Mouse (Mus musculus) heart, embryonic 12.5 days (tissue): ENCODE data around the gene Sorbs1. TPM values are rescaled to one million over a fixed set of nuclear protein-coding genes. Genes with fewer than 3 reads are reported as not detected.

Experiments used
- ATAC-seq: fragments of 200-750 bp; cut with Nextera tagmentation; 2 replicates; pipeline ENCODE4 v1.8.0; 2017; ENCODE audit warnings: moderate TSS enrichment, moderate library complexity; ENCODE audit not compliant: insufficient number of reproducible peaks, low FRiP score
- H3K27ac ChIP-seq: fragments of 300-500 bp; sonication (generic); 2 replicates; pipeline ENCODE4 v1.5.1; 2016; ENCODE audit warnings: mild to moderate bottlenecking, moderate library complexity; ENCODE audit not compliant: poor library complexity, severe bottlenecking
- H3K27me3 ChIP-seq: fragments of 300-500 bp; sonication (generic); replicated peaks from 2 replicates; pipeline ENCODE4 v1.6.1; 2016; ENCODE audit warnings: mild to moderate bottlenecking, moderate library complexity
- H3K36me3 ChIP-seq: fragments of 300-500 bp; sonication (generic); 2 replicates; pipeline ENCODE4 v1.6.1; 2016; ENCODE audit warnings: mild to moderate bottlenecking, moderate library complexity
- H3K4me1 ChIP-seq: fragments of 300-500 bp; sonication (generic); replicated peaks from 2 replicates; pipeline ENCODE4 v1.6.1; 2016; ENCODE audit warnings: mild to moderate bottlenecking
- H3K4me2 ChIP-seq: fragments of 300-500 bp; sonication (generic); 2 replicates; pipeline ENCODE4 v1.6.1; 2016; ENCODE audit warnings: mild to moderate bottlenecking, moderate library complexity
- H3K4me3 ChIP-seq: fragments of 300-500 bp; sonication (generic); 2 replicates; pipeline ENCODE4 v1.5.1; 2016; ENCODE audit warnings: mild to moderate bottlenecking
- H3K9ac ChIP-seq: fragments of 300-500 bp; sonication (generic); 2 replicates; pipeline ENCODE4 v1.6.1; 2016; ENCODE audit warnings: mild to moderate bottlenecking, moderate library complexity
- H3K9me3 ChIP-seq: fragments of 300-500 bp; sonication (generic); replicated peaks from 2 replicates; pipeline ENCODE4 v1.6.1; 2016; ENCODE audit warnings: mild to moderate bottlenecking, moderate library complexity
- WGBS: fragments of 180-500 bp; shearing (Covaris S2); methylation state at CpG from one replicate; pipeline ENCODE4 v1.1.7; 2016; 5-methylcytosine and 5-hydroxymethylcytosine counted together
- polyA plus RNA-seq: library from polyadenylated mRNA; unstranded; fragments of >200 nt; fragmentation: Nextera tagmentation; extraction: Ambion mirVana; gene quantifications from 2 replicates; pipeline ENCODE4 v1.2.1, GENCODE M21; 2016

The Sorbs1 gene
- polyA plus RNA-seq, 1 experiment from 2014 or later: 86.6 TPM

DNA sequence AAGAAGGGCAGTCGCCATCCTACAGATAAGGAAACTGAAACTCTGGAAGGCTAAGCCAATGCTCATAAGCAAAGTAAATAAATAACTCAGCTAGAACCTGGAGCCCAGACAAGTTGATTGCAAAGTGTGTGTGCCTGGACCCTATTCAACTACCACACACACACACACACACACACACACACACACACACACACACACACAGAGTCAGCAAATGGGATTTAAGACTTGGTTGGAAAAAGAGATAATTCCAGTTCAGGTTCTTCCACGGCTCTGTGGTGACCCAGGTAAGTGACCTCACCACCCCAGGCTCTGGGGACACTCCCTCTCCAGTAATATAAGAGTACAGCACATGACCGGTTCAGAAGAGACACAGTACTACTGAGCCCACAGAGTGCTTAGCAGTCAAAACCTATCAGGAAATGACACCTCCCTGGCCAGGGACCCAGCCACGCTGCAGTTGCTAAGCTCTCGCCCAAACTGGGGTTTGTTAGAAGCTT, 36.1 kb downstream of the Sorbs1 start:
- Histone ChIP-seq H3K9me3 (no peaks in the 10 kb centered on the region), H3K27me3 (no peaks in the 10 kb centered on the region), H3K9ac (no peak overlapping the region), H3K4me2 (no peak overlapping the region), H3K27ac (peak overlapping the region; percentile 42), H3K4me1 (peaks cover 68% of the 10 kb centered on the region), H3K4me3 (no peak overlapping the region), H3K36me3 (no peaks in the 10 kb centered on the region)
- ATAC-seq: peak; percentile 66; the same call in 1 of the 2 replicates
- 20% methylated on average over 5 of the region's 5 CpGs for WGBS

DNA sequence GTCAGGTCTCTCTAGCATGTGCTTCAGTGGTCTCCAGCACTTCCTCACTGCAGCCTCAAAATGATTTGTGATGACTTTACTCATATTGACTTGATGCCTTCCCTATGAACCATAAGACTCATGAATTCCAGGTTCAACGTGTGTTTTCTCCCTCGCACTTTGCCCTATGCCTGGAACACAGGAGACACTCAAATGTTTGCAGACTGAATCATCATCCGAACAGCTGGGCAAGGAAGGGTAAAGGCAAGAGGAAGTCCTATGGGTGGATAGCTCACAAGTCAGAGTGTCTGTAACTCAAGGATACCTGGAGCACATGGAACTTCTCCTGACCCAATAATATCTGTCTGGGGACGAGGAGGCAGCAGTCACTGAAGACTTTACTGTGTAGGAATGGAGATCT, 37.1 kb downstream of the Sorbs1 start:
- H3K4me2 ChIP-seq: no peak overlapping the region
- no peaks in the 10 kb centered on the region for H3K27me3 ChIP-seq
- no peaks in the 10 kb centered on the region for H3K9me3 ChIP-seq
- no peak overlapping the region for H3K9ac ChIP-seq
- H3K4me1 ChIP-seq: peaks cover 71% of the 10 kb centered on the region
- H3K27ac ChIP-seq: no peak overlapping the region
- H3K4me3 ChIP-seq: no peak overlapping the region
- no peaks in the 10 kb centered on the region for H3K36me3 ChIP-seq
- WGBS: 81% methylated on average over 4 of the region's 4 CpGs
- ATAC-seq: no peak

DNA sequence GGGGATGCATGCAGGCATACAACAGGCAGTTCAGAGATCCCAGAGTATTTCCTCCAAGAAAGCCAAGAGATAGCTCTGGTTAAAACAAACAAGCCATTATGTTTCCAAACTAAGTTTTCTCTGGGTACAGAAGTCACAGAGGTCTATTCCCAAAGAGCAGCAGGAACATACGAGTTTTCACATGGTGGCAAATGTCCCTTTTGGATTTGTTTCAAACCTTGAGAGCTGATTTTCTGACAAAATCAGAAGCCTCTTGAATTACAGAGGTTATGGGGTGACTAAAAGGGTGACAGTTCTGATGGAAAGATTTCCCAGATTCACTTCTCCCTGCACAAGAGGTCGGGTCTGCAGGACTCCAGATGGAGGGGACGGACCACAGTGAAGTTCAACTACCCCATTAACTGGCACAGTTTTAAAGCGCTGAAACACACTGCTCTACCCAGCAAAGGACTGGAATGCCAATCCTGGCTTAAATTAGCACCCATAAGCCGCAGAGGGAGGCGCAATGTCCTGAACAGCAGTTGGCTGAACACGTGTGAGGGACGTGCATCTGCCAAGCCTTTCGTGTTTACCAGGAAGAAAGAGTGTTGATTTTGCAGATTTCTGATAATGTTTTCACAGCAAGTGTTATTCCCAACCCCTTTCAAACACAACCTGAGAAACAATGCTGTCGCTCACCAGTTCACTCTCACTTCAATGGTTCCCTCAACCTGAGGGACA, 41.9 kb downstream of the Sorbs1 start:
- H3K27ac ChIP-seq: peak overlapping the region; percentile 63
- H3K36me3 ChIP-seq: no peaks in the 10 kb centered on the region
- no peaks in the 10 kb centered on the region for H3K9me3 ChIP-seq
- peaks cover 52% of the 10 kb centered on the region for H3K4me1 ChIP-seq
- no peak for ATAC-seq
- 48% methylated on average over 10 of the region's 10 CpGs for WGBS
- no peaks in the 10 kb centered on the region for H3K27me3 ChIP-seq
- no peak overlapping the region for H3K4me2 ChIP-seq
- H3K9ac ChIP-seq: peak overlapping the region; percentile 29; the same call in 1 of the 2 replicates
- no peak overlapping the region for H3K4me3 ChIP-seq

DNA sequence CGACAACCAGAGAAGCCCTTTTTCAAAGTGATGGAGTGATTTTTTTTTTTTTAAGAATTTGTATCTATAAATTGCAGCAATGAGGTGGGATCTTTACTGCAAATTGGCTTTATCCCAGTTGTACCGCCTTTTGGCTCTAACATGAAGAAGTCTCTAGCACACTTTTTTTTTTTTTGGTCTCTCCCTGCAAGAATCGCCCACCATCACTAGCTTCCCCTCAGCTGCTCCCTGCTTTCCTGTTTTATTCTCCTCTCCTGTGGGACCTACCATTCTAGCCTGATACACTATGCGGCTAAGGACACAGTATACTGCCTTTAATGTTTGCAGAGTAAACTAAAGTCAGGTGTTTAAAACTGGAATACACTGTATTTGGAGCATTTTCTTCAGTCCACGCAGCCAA, 43.8 kb downstream of the Sorbs1 start:
- Histone ChIP-seq H3K27me3 (no peaks in the 10 kb centered on the region), H3K4me2 (no peak overlapping the region), H3K9ac (no peak overlapping the region), H3K4me1 (peaks cover 48% of the 10 kb centered on the region), H3K27ac (no peak overlapping the region), H3K9me3 (no peaks in the 10 kb centered on the region), H3K36me3 (no peaks in the 10 kb centered on the region), H3K4me3 (no peak overlapping the region)
- no peak for ATAC-seq
- WGBS: 91% methylated on average over 5 of the region's 5 CpGs

DNA sequence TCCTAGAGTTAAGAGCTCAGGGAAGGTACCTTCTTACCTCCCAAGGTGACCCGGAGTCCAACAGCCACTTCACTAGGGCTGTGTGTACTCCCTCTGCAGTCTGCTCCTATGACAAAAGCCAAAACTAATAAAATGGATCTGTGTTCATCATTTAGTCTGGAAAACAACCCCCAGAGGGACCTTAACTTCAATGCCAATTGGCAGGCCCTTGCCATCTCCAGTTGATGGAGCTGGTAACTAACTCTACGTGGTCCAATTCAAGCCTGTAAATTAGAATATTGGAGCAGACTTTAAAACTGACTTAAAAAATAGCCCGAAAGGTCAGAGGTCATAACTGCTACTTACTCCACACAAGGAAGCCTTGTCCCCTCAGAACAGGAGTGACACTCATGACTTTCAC, 45.3 kb downstream of the Sorbs1 start:
- Histone ChIP-seq H3K4me1 (peaks cover 51% of the 10 kb centered on the region), H3K27ac (peak overlapping the region; percentile 81), H3K9ac (no peak overlapping the region), H3K36me3 (no peaks in the 10 kb centered on the region), H3K4me2 (peak overlapping the region; percentile 39), H3K9me3 (no peaks in the 10 kb centered on the region), H3K27me3 (no peaks in the 10 kb centered on the region), H3K4me3 (no peak overlapping the region)
- ATAC-seq: no peak; the same call in 1 of the 2 replicates
- WGBS: 73% methylated on average over 3 of the region's 3 CpGs

DNA sequence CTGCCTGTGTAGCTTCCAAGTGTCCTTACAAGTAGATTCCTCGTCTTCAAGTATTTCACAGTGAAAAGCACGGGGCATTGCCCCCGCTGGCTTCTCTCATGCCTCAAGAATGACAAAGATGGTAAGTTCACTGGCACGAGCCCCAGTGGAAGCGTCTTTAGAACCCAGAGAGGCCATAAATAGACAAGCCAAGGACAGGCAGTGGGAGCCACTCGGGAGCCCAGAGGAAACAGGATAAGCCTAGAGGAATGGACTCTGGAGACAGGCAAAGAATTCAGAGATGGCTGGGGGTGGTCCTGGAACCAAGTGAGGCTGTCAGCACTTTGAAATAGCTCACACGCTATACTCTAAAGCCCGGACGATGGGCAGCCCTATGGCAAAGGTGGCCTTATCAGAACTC, 45.8 kb downstream of the Sorbs1 start:
- no peaks in the 10 kb centered on the region for H3K27me3 ChIP-seq
- ATAC-seq: peak; percentile 75
- WGBS: 16% methylated on average over 9 of the region's 9 CpGs
- H3K9ac ChIP-seq: no peak overlapping the region
- peak overlapping the region; percentile 39 for H3K4me2 ChIP-seq
- H3K27ac ChIP-seq: peak overlapping the region; percentile 81
- H3K36me3 ChIP-seq: no peaks in the 10 kb centered on the region
- peaks cover 52% of the 10 kb centered on the region for H3K4me1 ChIP-seq
- H3K9me3 ChIP-seq: no peaks in the 10 kb centered on the region
- H3K4me3 ChIP-seq: no peak overlapping the region

DNA sequence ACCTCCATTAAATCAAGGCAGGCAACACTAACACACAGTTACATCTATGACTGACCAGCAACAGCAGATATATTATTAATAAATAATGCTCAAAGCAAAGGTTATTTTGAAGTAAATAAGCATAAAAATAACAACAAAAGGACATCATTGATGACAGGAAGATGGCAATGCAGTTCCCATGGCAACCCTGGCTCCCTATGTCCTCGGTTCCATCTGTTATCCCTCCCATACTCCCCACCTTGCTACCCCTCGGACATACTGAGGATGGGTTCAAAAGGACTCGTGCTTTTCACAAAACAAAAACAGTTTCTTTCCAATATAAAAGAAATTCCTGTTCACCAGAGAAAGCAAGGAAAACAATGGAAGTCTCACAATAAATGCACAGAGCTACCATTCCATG, 48.2 kb downstream of the Sorbs1 start:
- 87% methylated on average over 3 of the region's 3 CpGs for WGBS
- H3K4me1 ChIP-seq: peaks cover 51% of the 10 kb centered on the region
- no peak overlapping the region for H3K27ac ChIP-seq
- no peaks in the 10 kb centered on the region for H3K27me3 ChIP-seq
- no peak overlapping the region for H3K4me2 ChIP-seq
- no peaks in the 10 kb centered on the region for H3K9me3 ChIP-seq
- no peak for ATAC-seq
- H3K36me3 ChIP-seq: no peaks in the 10 kb centered on the region
- H3K4me3 ChIP-seq: no peak overlapping the region
- no peak overlapping the region for H3K9ac ChIP-seq

DNA sequence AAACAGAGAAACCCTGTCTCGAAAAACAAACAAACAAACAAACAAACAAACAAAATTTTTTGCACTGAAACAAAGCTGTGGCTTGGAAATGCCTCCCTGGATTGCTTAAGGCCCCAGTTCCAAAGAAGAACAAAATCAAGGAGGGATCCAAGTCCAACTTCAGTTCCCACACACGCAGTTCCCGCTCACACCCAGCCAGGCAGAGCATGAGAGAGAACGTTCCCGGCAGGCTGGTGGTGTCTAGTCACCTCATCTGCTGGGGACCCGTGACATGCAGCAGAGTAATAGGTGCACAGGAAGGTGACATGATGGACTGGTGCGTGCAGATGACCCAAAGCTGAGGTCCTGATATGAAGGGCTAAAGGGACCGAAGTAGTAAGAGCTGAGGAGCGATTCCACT, 49.2 kb downstream of the Sorbs1 start:
- ATAC-seq: no peak
- Histone ChIP-seq H3K27me3 (no peaks in the 10 kb centered on the region), H3K27ac (no peak overlapping the region), H3K4me1 (peaks cover 56% of the 10 kb centered on the region), H3K9ac (no peak overlapping the region), H3K36me3 (no peaks in the 10 kb centered on the region), H3K4me3 (no peak overlapping the region), H3K9me3 (no peaks in the 10 kb centered on the region), H3K4me2 (no peak overlapping the region)
- WGBS: 83% methylated on average over 9 of the region's 9 CpGs

DNA sequence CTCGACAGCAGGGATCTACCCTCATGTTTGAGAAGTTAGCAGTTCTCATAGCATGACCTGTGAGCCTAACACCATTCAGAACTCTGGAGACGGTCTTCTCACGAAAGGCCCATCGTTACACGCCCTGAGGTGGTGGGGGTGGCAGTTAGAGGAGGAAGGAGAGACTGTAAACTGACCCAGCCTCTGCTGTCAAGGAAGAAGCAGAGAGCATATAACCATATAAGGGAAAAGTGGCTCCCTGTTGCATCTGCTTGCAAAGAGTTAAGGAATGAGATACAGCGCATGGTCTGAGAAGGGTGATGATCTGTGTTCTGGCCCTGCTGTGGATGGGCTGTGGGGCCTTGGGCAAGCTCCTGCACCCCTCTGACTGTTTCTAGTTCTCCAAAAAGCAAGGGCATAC, 50.7 kb downstream of the Sorbs1 start:
- no peak for ATAC-seq
- H3K9me3 ChIP-seq: no peaks in the 10 kb centered on the region
- H3K27ac ChIP-seq: no peak overlapping the region
- no peak overlapping the region for H3K4me2 ChIP-seq
- H3K9ac ChIP-seq: no peak overlapping the region
- no peaks in the 10 kb centered on the region for H3K27me3 ChIP-seq
- H3K36me3 ChIP-seq: no peaks in the 10 kb centered on the region
- 38% methylated on average over 6 of the region's 6 CpGs for WGBS
- H3K4me3 ChIP-seq: no peak overlapping the region
- peaks cover 61% of the 10 kb centered on the region for H3K4me1 ChIP-seq

DNA sequence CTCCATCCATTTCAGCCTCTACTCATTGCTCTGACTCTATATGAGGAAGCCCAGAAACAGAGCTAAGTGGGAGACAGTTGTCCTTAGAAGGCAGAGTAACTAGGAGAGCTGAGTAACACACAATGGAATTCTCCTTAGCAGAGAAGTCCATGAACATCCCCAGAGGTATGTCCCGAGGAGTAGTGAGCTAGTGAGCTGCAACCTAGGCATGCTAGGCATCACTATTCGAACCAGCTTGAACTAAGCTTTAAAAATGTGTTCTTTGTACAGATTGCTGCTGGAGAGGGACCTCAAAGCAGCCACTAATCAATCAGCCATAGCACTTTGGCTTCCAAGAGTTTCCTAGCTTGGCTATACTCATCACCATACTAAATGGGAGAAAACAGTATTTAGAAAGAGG, 51.1 kb downstream of the Sorbs1 start:
- Histone ChIP-seq H3K4me3 (no peak overlapping the region), H3K36me3 (no peaks in the 10 kb centered on the region), H3K27me3 (no peaks in the 10 kb centered on the region), H3K27ac (no peak overlapping the region), H3K4me2 (no peak overlapping the region), H3K9ac (no peak overlapping the region), H3K9me3 (no peaks in the 10 kb centered on the region), H3K4me1 (peaks cover 57% of the 10 kb centered on the region)
- WGBS: 60% methylated on average over 2 of the region's 2 CpGs
- ATAC-seq: no peak

DNA sequence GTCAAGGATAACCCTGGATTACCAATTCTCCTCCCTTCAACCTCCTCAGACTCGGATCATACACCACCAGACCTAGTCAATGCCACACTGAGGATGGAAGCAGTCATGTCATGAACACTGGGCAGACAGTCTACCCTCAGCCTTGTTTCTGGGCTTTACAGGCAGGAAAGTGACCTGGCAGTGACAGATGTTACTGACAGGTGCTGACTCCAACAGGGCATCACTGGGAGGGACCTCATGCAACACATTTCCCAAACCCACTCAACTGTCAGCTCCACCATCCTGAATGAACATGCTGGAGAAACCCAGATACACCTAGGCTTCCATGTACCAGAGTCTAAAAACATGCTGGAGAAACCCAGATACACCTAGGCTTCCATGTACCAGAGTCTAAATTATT, 51.9 kb downstream of the Sorbs1 start:
- H3K36me3 ChIP-seq: no peaks in the 10 kb centered on the region
- no peak for ATAC-seq
- H3K9me3 ChIP-seq: no peaks in the 10 kb centered on the region
- no peak overlapping the region for H3K4me3 ChIP-seq
- H3K9ac ChIP-seq: no peak overlapping the region
- WGBS: 79% methylated on average over 1 of the region's 1 CpGs
- no peaks in the 10 kb centered on the region for H3K27me3 ChIP-seq
- no peak overlapping the region for H3K4me2 ChIP-seq
- no peak overlapping the region for H3K27ac ChIP-seq
- peaks cover 56% of the 10 kb centered on the region for H3K4me1 ChIP-seq
